Mouse (Mus musculus): ENCODE results near the gene Tbc1d30.
A peak's percentile ranks its signal among the peaks of the same experiment; 100 is the strongest.

Tbc1d30 gene

GRCm38 (mm10) chr10:121268771-121269170, 82.3 kb downstream of the Tbc1d30 start:
- peak; percentile 8; the same call in 1 of the 2 replicates for ATAC-seq (ENCODE audit: low TSS enrichment)

GRCm38 (mm10) chr10:121264204-121264575, 86.9 kb downstream of the Tbc1d30 start:
- ATAC-seq (ENCODE audit: low TSS enrichment): no peak

- peak; percentile 74 for ATAC-seq (ENCODE audit: low TSS enrichment)
Measured at GRCm38 (mm10) chr10:121263520-121264203, 87.4 kb downstream of the Tbc1d30 start.

GRCm38 (mm10) chr10:121262206-121262605, 88.9 kb downstream of the Tbc1d30 start:
- no peak for ATAC-seq (ENCODE audit: low TSS enrichment)

GRCm38 (mm10) chr10:121261036-121261592, 90.0 kb downstream of the Tbc1d30 start:
- no peak for ATAC-seq (ENCODE audit: low TSS enrichment)

GRCm38 (mm10) chr10:121256115-121256825, 94.8 kb downstream of the Tbc1d30 start:
- ATAC-seq (ENCODE audit: low TSS enrichment): peak; percentile 69

GRCm38 (mm10) chr10:121255465-121255864, 95.6 kb downstream of the Tbc1d30 start:
- ATAC-seq (ENCODE audit: low TSS enrichment): no peak

- ATAC-seq (ENCODE audit: low TSS enrichment): no peak
Measured at GRCm38 (mm10) chr10:121254343-121254742, 96.7 kb downstream of the Tbc1d30 start.

GRCm38 (mm10) chr10:121252781-121253180, 98.3 kb downstream of the Tbc1d30 start:
- no peak for ATAC-seq (ENCODE audit: low TSS enrichment)

- ATAC-seq (ENCODE audit: low TSS enrichment): no peak
Measured at GRCm38 (mm10) chr10:121251191-121251590, 99.9 kb downstream of the Tbc1d30 start.

GRCm38 (mm10) chr10:121249820-121250219, 101.3 kb downstream of the Tbc1d30 start:
- no peak for ATAC-seq (ENCODE audit: low TSS enrichment)

- no peak for ATAC-seq (ENCODE audit: low TSS enrichment)
Measured at GRCm38 (mm10) chr10:121247545-121247944, 103.5 kb downstream of the Tbc1d30 start.

GRCm38 (mm10) chr10:121246971-121247370, 104.1 kb downstream of the Tbc1d30 start:
- no peak for ATAC-seq (ENCODE audit: low TSS enrichment)

- ATAC-seq (ENCODE audit: low TSS enrichment): no peak
Measured at GRCm38 (mm10) chr10:121243373-121244207, 107.5 kb downstream of the Tbc1d30 start.

GRCm38 (mm10) chr10:121242596-121242995, 108.5 kb downstream of the Tbc1d30 start:
- no peak for ATAC-seq (ENCODE audit: low TSS enrichment)

- no peak for ATAC-seq (ENCODE audit: low TSS enrichment)
Measured at GRCm38 (mm10) chr10:121239065-121239464, 112.0 kb downstream of the Tbc1d30 start.

- no peak for ATAC-seq (ENCODE audit: low TSS enrichment)
Measured at GRCm38 (mm10) chr10:121238551-121238950, 112.5 kb downstream of the Tbc1d30 start.

GRCm38 (mm10) chr10:121237377-121237776, 113.7 kb downstream of the Tbc1d30 start:
- ATAC-seq (ENCODE audit: low TSS enrichment): no peak

GRCm38 (mm10) chr10:121235167-121235824, 115.8 kb downstream of the Tbc1d30 start:
- ATAC-seq (ENCODE audit: low TSS enrichment): no peak

- no peak for ATAC-seq (ENCODE audit: low TSS enrichment)
Measured at GRCm38 (mm10) chr10:121234476-121234875, 116.6 kb downstream of the Tbc1d30 start.

GRCm38 (mm10) chr10:121228422-121228953, 122.6 kb downstream of the Tbc1d30 start:
- no peak for ATAC-seq (ENCODE audit: low TSS enrichment)

All from frontal cortex, adult (tissue).